Mouse (Mus musculus) hindbrain, embryonic 14.5 days (tissue): Measurements from ENCODE around the gene Cmtm5. TPM values are rescaled to one million over a fixed set of nuclear protein-coding genes. Genes with fewer than 3 reads are reported as not detected.
"Not testable (repeated sequence)": the region's sequence is repeated elsewhere in the genome, so short reads cannot be mapped to it uniquely, and the experiment has no call there.

ENCODE experiments used
- ATAC-seq: fragments of 200-750 bp; cut with Nextera tagmentation; 2 replicates; pipeline ENCODE4 v1.8.0; 2017; ENCODE audit warnings: moderate number of reproducible peaks, mild to moderate bottlenecking, moderate TSS enrichment, moderate library complexity; ENCODE audit not compliant: low FRiP score
- DNase-seq: peaks from one replicate; pipeline ENCODE4 v3.0.0-alpha.2; 2015; ENCODE audit warnings: low spot score
- H3K27ac ChIP-seq: fragments of 300-500 bp; sonication (generic); 2 replicates; pipeline ENCODE4 v1.5.1; 2014; ENCODE audit warnings: mild to moderate bottlenecking, moderate library complexity
- H3K27me3 ChIP-seq: fragments of 300-500 bp; sonication (generic); 2 replicates; pipeline ENCODE4 v1.6.1; 2014; ENCODE audit warnings: mild to moderate bottlenecking, low read length, mixed read lengths; ENCODE audit not compliant: control insufficient read depth, insufficient read depth
- H3K36me3 ChIP-seq: fragments of 300-500 bp; sonication (generic); replicated peaks from 2 replicates; pipeline ENCODE4 v1.6.1; 2014; ENCODE audit not compliant: control insufficient read depth, insufficient read depth
- H3K4me1 ChIP-seq: fragments of 300-500 bp; sonication (generic); replicated peaks from 2 replicates; pipeline ENCODE4 v1.6.1; 2014; ENCODE audit warnings: antibody characterized with exemption, low read length, mixed read lengths; ENCODE audit not compliant: control insufficient read depth, insufficient read depth
- H3K4me2 ChIP-seq: fragments of 300-500 bp; sonication (generic); replicated peaks from 2 replicates; pipeline ENCODE4 v1.6.1; 2014; ENCODE audit warnings: mild to moderate bottlenecking, moderate library complexity
- H3K4me3 ChIP-seq: fragments of 300-500 bp; sonication (generic); replicated peaks from 2 replicates; pipeline ENCODE4 v1.5.1; 2014; ENCODE audit warnings: mild to moderate bottlenecking, low read length
- H3K9ac ChIP-seq: fragments of 300-500 bp; sonication (generic); 2 replicates; pipeline ENCODE4 v1.6.1; 2014
- H3K9me3 ChIP-seq: fragments of 300-500 bp; sonication (generic); 2 replicates; pipeline ENCODE4 v1.6.1; 2016; ENCODE audit warnings: low read length; ENCODE audit not compliant: control insufficient read depth
- WGBS: fragments of 180-500 bp; shearing (Covaris S2); extraction: QIAGEN DNeasy Blood & Tissue Kit; methylation state at CpG from one replicate; pipeline ENCODE4 v1.1.7; 2014; 5-methylcytosine and 5-hydroxymethylcytosine counted together
- polyA plus RNA-seq: library from polyadenylated mRNA; unstranded; fragments of >200 nt; fragmentation: Nextera tagmentation; extraction: Ambion mirVana; gene quantifications from 2 replicates; pipeline ENCODE4 v1.2.1, GENCODE M21; 2014

Cmtm5 gene
- polyA plus RNA-seq, 1 experiment from 2014 or later = 11.4 TPM

GRCm38 (mm10) chr14:54953664-54954206 is 17.7 kb downstream of the Cmtm5 start:
- 92% methylated on average over 8 of the region's 8 CpGs for WGBS
- DNase-seq = no peak
- H3K9ac ChIP-seq = no peak overlapping the region
- no peaks in the 10 kb centered on the region for H3K27me3 ChIP-seq
- no peak overlapping the region for H3K4me3 ChIP-seq
- no peak overlapping the region for H3K4me2 ChIP-seq
- H3K9me3 ChIP-seq = no peaks in the 10 kb centered on the region
- H3K4me1 ChIP-seq = no peaks in the 10 kb centered on the region
- no peaks in the 10 kb centered on the region for H3K36me3 ChIP-seq
- no peak overlapping the region for H3K27ac ChIP-seq
- ATAC-seq = no peak

DNA sequence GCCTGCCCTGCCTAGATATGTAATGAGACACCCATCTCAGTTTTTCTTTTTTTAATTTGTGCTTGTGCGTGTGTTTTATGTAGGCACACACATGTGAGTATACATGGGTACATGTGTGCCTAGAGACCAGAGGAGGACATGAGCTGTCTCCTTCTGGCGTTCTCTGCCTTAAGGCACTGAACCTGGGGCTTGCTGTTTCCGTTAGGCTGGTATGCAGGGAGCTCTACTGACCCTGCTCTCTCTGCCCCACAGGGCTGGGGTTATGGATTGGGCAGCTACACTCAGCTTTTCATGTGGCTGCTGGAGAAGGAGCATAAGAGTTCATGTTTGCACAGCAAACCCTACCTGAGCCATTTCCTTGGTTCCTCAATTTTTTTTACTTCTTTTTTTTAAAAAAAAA is 18.4 kb downstream of the Cmtm5 start:
- Histone ChIP-seq H3K4me2 (no peak overlapping the region), H3K4me1 (no peaks in the 10 kb centered on the region), H3K9me3 (no peaks in the 10 kb centered on the region), H3K27ac (no peak overlapping the region), H3K4me3 (no peak overlapping the region), H3K9ac (no peak overlapping the region), H3K27me3 (no peaks in the 10 kb centered on the region), H3K36me3 (no peaks in the 10 kb centered on the region)
- no peak for ATAC-seq
- WGBS = 76% methylated on average over 3 of the region's 3 CpGs
- no peak for DNase-seq

DNA sequence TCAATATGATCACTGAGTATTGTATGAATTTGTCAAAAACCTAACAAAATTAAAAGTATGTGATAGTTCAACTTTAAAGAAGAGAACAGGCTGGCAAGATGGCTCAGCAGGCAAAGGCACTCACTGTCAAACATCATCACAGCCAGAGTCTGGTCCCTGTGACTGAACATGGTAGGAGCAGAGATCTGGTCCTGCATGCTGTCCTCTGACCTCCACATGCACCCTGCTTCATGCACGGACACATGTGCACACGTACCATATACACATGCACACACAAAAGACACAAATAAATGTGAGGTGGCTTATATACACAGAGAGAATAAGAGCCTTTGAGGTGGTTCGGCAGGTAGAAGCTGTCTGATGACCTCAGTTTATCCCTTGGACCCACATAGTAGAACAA is 19.4 kb downstream of the Cmtm5 start:
- DNase-seq = no peak
- Histone ChIP-seq H3K4me1 (no peaks in the 10 kb centered on the region), H3K4me3 (no peak overlapping the region), H3K4me2 (no peak overlapping the region), H3K9me3 (no peaks in the 10 kb centered on the region), H3K27me3 (no peaks in the 10 kb centered on the region), H3K9ac (no peak overlapping the region), H3K36me3 (no peaks in the 10 kb centered on the region), H3K27ac (no peak overlapping the region)
- ATAC-seq = no peak
- 87% methylated on average over 3 of the region's 3 CpGs for WGBS

GRCm38 (mm10) chr14:54956533-54956932 is 20.5 kb downstream of the Cmtm5 start:
- Histone ChIP-seq H3K36me3 (no peaks in the 10 kb centered on the region), H3K27me3 (no peaks in the 10 kb centered on the region), H3K4me3 (no peak overlapping the region), H3K27ac (no peak overlapping the region), H3K4me1 (no peaks in the 10 kb centered on the region), H3K9ac (no peak overlapping the region), H3K9me3 (no peaks in the 10 kb centered on the region), H3K4me2 (no peak overlapping the region)
- ATAC-seq (no peak), DNase-seq (no peak)
- 88% methylated on average over 9 of the region's 9 CpGs for WGBS

GRCm38 (mm10) chr14:54958503-54958902 is 22.4 kb downstream of the Cmtm5 start:
- no peaks in the 10 kb centered on the region for H3K9me3 ChIP-seq
- no peak overlapping the region for H3K4me2 ChIP-seq
- no peak overlapping the region for H3K9ac ChIP-seq
- no peak for DNase-seq
- WGBS = 85% methylated on average over 4 of the region's 4 CpGs
- H3K4me1 ChIP-seq = no peaks in the 10 kb centered on the region
- no peaks in the 10 kb centered on the region for H3K27me3 ChIP-seq
- no peaks in the 10 kb centered on the region for H3K36me3 ChIP-seq
- no peak overlapping the region for H3K27ac ChIP-seq
- ATAC-seq = no peak
- H3K4me3 ChIP-seq = no peak overlapping the region

GRCm38 (mm10) chr14:54959197-54959596 is 23.1 kb downstream of the Cmtm5 start:
- WGBS = 85% methylated on average over 3 of the region's 3 CpGs
- no peak overlapping the region for H3K27ac ChIP-seq
- no peaks in the 10 kb centered on the region for H3K27me3 ChIP-seq
- H3K4me3 ChIP-seq = no peak overlapping the region
- no peaks in the 10 kb centered on the region for H3K9me3 ChIP-seq
- DNase-seq (no peak), ATAC-seq (no peak)
- H3K4me1 ChIP-seq = no peaks in the 10 kb centered on the region
- H3K4me2 ChIP-seq = no peak overlapping the region
- no peaks in the 10 kb centered on the region for H3K36me3 ChIP-seq
- H3K9ac ChIP-seq = no peak overlapping the region

GRCm38 (mm10) chr14:54959853-54960613 is 24.0 kb downstream of the Cmtm5 start:
- ATAC-seq, H3K27me3 ChIP-seq: not testable (repeated sequence)
- 92% methylated on average over 12 of the region's 12 CpGs for WGBS

GRCm38 (mm10) chr14:54960769-54961168 is 24.7 kb downstream of the Cmtm5 start:
- Histone ChIP-seq H3K36me3 (no peaks in the 10 kb centered on the region), H3K9me3 (no peaks in the 10 kb centered on the region), H3K4me3 (no peak overlapping the region), H3K27ac (no peak overlapping the region), H3K9ac (no peak overlapping the region), H3K27me3 (no peaks in the 10 kb centered on the region), H3K4me1 (no peaks in the 10 kb centered on the region), H3K4me2 (no peak overlapping the region)
- no peak for DNase-seq
- WGBS = 73% methylated on average over 10 of the region's 10 CpGs
- no peak for ATAC-seq

More at GRCm38 (mm10) chr14:54959853-54960613, 24.0 kb downstream of the Cmtm5 start:
- not testable (repeated sequence) for DNase-seq, H3K4me2 ChIP-seq, H3K9me3 ChIP-seq, H3K36me3 ChIP-seq, H3K4me1 ChIP-seq, H3K9ac ChIP-seq, H3K27ac ChIP-seq, H3K4me3 ChIP-seq

- ATAC-seq = no peak
- Histone ChIP-seq H3K27me3 (no peaks in the 10 kb centered on the region), H3K27ac (no peak overlapping the region), H3K9ac (no peak overlapping the region), H3K4me1 (no peaks in the 10 kb centered on the region), H3K4me2 (no peak overlapping the region), H3K9me3 (no peaks in the 10 kb centered on the region), H3K4me3 (no peak overlapping the region), H3K36me3 (no peaks in the 10 kb centered on the region)
- 81% methylated on average over 5 of the region's 5 CpGs for WGBS
- DNase-seq = no peak
Observed at GRCm38 (mm10) chr14:54961487-54961886, 25.4 kb downstream of the Cmtm5 start.
